Mouse (Mus musculus) layer of hippocampus, adult 11-12 months (tissue): Measurements from ENCODE around the gene Plbd2.

Source experiments
- DNase-seq: peaks from one replicate; pipeline ENCODE4 v3.0.0; 2022; ENCODE audit warnings: low spot score

Plbd2 gene

DNA sequence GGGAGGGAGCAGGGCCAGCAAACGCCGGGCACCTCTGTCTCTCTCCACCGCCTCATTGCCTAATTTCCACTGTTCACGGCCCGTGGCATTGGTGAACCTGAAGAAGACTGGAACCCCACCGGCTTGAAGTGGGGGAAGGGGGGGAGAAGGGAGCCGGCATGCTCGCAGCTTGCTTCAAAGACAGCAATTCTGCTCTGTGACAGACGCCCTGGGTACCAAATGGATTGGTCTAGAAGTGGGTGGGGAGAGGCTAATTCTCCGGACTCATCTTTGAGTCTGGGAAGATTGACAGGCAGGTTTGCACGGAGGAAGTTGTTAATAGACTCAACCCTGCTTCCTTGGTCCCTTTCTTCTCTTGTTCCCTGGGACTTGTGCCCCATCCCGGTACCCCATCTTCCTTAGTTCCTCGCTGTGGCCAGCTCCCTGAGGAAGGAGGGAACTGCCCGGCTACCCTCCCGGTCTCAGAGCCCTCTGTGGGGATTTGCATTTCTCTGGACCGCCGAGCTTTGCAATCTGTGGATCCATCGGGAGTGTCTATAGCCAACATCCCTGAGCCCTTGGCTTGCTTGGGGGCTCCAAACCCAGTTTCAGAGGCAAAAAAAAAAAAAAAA lies 66.4 kb downstream of the Plbd2 start:
- DNase-seq: no peak

- no peak for DNase-seq
These were observed 67.5 kb downstream of the Plbd2 start for GRCm38 (mm10) chr5:120435731-120436501.

DNA sequence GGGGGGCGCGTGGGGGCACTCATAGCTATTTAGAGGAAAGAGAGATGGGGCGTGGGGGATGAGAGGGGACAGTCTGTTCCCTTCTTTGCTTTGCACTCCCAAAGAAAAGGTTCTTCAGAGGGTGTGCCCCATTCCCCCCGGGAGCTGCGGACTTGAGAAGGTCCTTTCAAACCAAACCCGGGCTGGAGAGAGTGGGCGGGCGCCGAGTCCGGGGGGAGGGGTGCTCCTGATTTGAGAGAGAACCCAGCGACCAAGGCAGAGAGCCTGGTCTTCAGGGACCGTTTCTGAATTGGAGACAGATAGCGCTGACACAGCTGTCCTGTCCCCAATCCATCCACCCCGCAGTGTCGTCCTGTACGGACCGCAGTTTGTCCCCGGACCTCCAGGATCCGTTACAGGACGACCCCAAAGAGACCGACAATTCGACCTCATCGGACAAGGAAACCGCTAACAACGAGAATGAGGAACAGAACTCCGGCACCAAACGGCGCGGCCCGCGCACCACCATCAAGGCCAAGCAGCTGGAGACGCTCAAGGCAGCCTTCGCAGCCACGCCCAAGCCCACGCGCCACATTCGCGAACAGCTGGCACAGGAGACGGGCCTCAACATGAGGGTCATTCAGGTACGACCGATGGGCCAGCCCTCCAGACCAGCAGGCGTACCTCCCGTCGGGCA lies 68.3 kb downstream of the Plbd2 start:
- no peak for DNase-seq

GRCm38 (mm10) chr5:120434231-120434735 lies 69.1 kb downstream of the Plbd2 start:
- no peak for DNase-seq
